Mouse (Mus musculus): Measurements from ENCODE around the gene Slc25a18. TPM values are rescaled to one million over a fixed set of nuclear protein-coding genes. Genes with fewer than 3 reads are reported as not detected.
A peak's percentile ranks its signal among the peaks of the same experiment; 100 is the strongest.

Gene Slc25a18
- polyA plus RNA-seq, 1 experiment: 0.28 TPM

DNA sequence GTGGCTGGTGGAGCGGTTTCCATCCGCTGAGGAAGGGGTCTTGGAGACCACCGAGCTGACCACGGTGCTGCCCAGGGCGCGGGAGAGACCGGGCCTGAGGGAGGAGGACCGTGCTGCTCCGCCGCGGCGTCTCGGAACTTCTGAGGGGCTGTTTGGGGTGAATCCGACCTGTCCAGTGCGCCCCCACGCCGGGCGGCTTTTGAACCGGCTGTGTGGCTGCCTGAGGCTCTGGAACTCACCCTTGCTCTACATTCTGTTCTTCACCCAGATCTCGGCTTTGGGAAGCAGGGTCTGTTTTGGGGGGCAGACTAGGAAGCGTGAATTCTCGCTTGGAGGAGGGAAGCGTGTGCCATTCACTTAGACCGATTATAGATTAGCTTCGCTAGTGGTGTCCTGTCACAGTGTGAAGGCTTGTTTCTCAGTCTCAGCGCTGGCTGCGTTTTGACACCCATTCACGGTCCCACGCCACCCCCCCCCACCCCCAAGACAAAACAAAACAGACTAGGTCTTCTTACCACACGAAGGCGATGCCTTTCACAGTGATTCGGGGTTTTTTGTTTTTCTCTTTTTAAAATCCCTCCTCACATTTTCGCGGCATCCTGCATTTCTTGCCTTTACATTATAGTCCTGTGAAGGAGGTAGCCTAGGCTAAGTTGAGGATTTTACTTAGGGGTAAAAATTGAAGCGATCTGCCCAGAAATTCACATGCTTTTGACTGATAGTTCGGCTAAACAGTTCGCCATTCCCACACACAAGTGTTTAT lies 63.2 kb downstream of the Slc25a18 start:
- peak overlapping the region; percentile 59 for H3K27ac ChIP-seq (ENCODE audit: insufficient read depth, low read depth, low read length)
- peak overlapping the region; percentile 73 for H3K4me3 ChIP-seq (ENCODE audit: insufficient read depth, low read length)
- H3K4me1 ChIP-seq (ENCODE audit: control insufficient read depth, insufficient read depth, low read length): peaks cover 7% of the 10 kb centered on the region
- TF ChIP-seq CTCF (IDR thresholded peaks at IDR 0.05; ENCODE audit: low read depth, low read length) (no peak), POLR2A (IDR thresholded peaks at IDR 0.05; ENCODE audit: borderline replicate concordance, low read depth, low read length) (no peak)

GRCm38 (mm10) chr6:120837152-120837530 lies 63.8 kb downstream of the Slc25a18 start:
- H3K4me1 ChIP-seq (ENCODE audit: control insufficient read depth, insufficient read depth, low read length): peaks cover 11% of the 10 kb centered on the region
- H3K27ac ChIP-seq (ENCODE audit: insufficient read depth, low read depth, low read length): no peak overlapping the region
- H3K4me3 ChIP-seq (ENCODE audit: insufficient read depth, low read length): peak overlapping the region; percentile 73
- TF ChIP-seq CTCF (IDR thresholded peaks at IDR 0.05; ENCODE audit: low read depth, low read length) (no peak), POLR2A (IDR thresholded peaks at IDR 0.05; ENCODE audit: borderline replicate concordance, low read depth, low read length) (no peak)

DNA sequence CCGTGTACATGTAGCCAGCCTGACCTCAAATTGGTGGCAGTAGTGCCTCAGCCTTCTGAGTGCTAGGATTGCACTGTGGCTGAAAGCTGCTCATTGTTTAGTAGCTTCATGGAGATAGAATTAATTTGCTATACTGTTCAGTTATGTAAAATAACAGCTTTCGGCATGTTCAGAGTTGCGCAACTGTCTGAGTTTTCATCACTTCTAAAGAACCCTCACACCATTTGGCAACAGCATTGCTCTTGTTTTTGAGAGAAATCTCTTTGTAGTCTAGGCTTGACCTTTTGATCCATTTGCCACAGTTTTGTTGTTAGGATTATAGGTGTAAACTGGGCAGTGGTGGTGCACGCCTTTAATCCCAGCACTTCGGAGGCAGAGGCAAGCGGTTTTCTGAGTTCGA lies 66.9 kb downstream of the Slc25a18 start:
- H3K4me3 ChIP-seq (ENCODE audit: insufficient read depth, low read length): no peak overlapping the region
- H3K27ac ChIP-seq (ENCODE audit: insufficient read depth, low read depth, low read length): no peak overlapping the region
- H3K4me1 ChIP-seq (ENCODE audit: control insufficient read depth, insufficient read depth, low read length): peaks cover 15% of the 10 kb centered on the region
- TF ChIP-seq CTCF (IDR thresholded peaks at IDR 0.05; ENCODE audit: low read depth, low read length): no peak
- TF ChIP-seq POLR2A (IDR thresholded peaks at IDR 0.05; ENCODE audit: borderline replicate concordance, low read depth, low read length): no peak

DNA sequence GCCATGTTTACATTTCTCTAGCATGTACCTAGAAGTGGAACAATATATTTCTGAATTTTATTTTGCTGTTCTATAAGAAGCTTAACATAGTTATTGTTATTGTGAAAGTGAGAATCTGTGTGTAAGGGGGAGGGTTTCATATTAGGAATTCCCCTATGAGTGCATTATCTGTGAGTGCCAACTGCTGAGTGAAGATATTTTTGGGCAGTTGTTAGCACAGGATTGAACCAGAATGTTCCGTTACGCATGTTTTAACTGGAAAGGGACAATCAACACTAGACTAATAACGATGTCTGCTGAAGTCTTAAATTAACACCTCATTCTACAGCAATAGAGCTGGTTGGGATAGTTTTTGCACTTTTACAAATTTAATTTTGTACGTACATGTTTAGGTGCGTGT lies 68.4 kb downstream of the Slc25a18 start:
- no peak overlapping the region for H3K27ac ChIP-seq (ENCODE audit: insufficient read depth, low read depth, low read length)

More for the DNA sequence above, 68.4 kb downstream of the Slc25a18 start:
- no peak overlapping the region for H3K4me3 ChIP-seq (ENCODE audit: insufficient read depth, low read length)
- no peak for TF ChIP-seq CTCF (IDR thresholded peaks at IDR 0.05; ENCODE audit: low read depth, low read length)
- TF ChIP-seq POLR2A (IDR thresholded peaks at IDR 0.05; ENCODE audit: borderline replicate concordance, low read depth, low read length): no peak
- peaks cover 15% of the 10 kb centered on the region for H3K4me1 ChIP-seq (ENCODE audit: control insufficient read depth, insufficient read depth, low read length)

Other genes with a start within 250 kb of the Slc25a18 start
- 8.5 and 10.5 TPM in 2 replicates for gene Hdhd5, start 242.3 kb upstream of the Slc25a18 start, polyA plus RNA-seq (2012; ENCODE audit: insufficient read depth, insufficient read length, missing spikeins)
- not detected in 2 replicates for gene Cecr2, start 107.2 kb upstream of the Slc25a18 start, polyA plus RNA-seq (2012; ENCODE audit: insufficient read depth, insufficient read length, missing spikeins)
- gene Atp6v1e1, start 49.2 kb downstream of the Slc25a18 start, polyA plus RNA-seq (2012; ENCODE audit: insufficient read depth, insufficient read length, missing spikeins): 283 and 322 TPM in 2 replicates
- gene Bcl2l13, start 62.6 kb downstream of the Slc25a18 start, polyA plus RNA-seq (2012; ENCODE audit: insufficient read depth, insufficient read length, missing spikeins): 10.7 and 13.5 TPM in 2 replicates
- 28.1 and 28.9 TPM in 2 replicates for gene Bid, start 143.3 kb downstream of the Slc25a18 start, polyA plus RNA-seq (2012; ENCODE audit: insufficient read depth, insufficient read length, missing spikeins)

All from bone marrow macrophage, adult 2 months (primary cell).